In genomic region chr9:58112866-58113278, GRCm38 (mm10) we compare ENCODE assay signal across 9 mouse cellular contexts. TPM values are rescaled to one million over a fixed set of nuclear protein-coding genes. Genes with fewer than 3 reads are reported as not detected.
A peak's percentile ranks its signal among the peaks of the same experiment; 100 is the strongest.
DNase-seq lines count a peak whose midpoint lies in the region; ATAC-seq lines count a peak whose summit lies in the region.
"Had no signal": no experiment of that assay in that cellular context is flagged by ENCODE, and none has a peak within 500 bp of the region (broad histone marks: within the 10 kb centered on the region; RNA-seq: fewer than 3 reads in every experiment).

No protein-coding gene starts in this region.

- H3K4me1 ChIP-seq in kidney, embryonic 15.5 days, result peaks cover 58% of the 10 kb centered on the region
- H3K4me1 ChIP-seq in embryonic facial prominence, embryonic 10.5 days, result peaks cover 81% of the 10 kb centered on the region
- H3K4me1 ChIP-seq in intestine, embryonic 16.5 days (ENCODE audit: control insufficient read depth, insufficient read depth, low read length), result peaks cover 36% of the 10 kb centered on the region

- peak overlapping the region; percentile 53 for H3K4me2 ChIP-seq in kidney, embryonic 15.5 days
- peak overlapping the region; percentile 43; the same call in 1 of the 2 replicates for H3K4me2 ChIP-seq in intestine, embryonic 16.5 days (ENCODE audit: low read depth, low read length)

- WGBS in kidney, embryonic 15.5 days, result 10% methylated on average over 6 of the region's 6 CpGs
- WGBS in embryonic facial prominence, embryonic 10.5 days, result 1% methylated on average over 6 of the region's 6 CpGs
- 13% methylated on average over 6 of the region's 6 CpGs for WGBS in intestine, embryonic 16.5 days

- no peak for DNase-seq in kidney, adult 11 months
- DNase-seq in embryonic facial prominence, embryonic 10.5 days (ENCODE audit: low spot score), result peak; percentile 89
- DNase-seq in neural tube, embryonic 10.5 days (ENCODE audit: extremely low spot score, low spot score), result peak; percentile 78
- no peak for DNase-seq in left cerebral cortex, adult 9 months (ENCODE audit: low spot score in 2 of 2)
- DNase-seq in adrenal gland, postnatal 36 days, result no peak
- no peak for DNase-seq in adrenal gland, adult 18-20 months (ENCODE audit: low spot score in 2 of 2)

- no peaks in the 10 kb centered on the region for H3K9me3 ChIP-seq in kidney, embryonic 15.5 days (replicated peaks)
- no peaks in the 10 kb centered on the region for H3K9me3 ChIP-seq in embryonic facial prominence, embryonic 10.5 days
- H3K9me3 ChIP-seq in intestine, embryonic 16.5 days (ENCODE audit: control insufficient read depth, low read length), result no peaks in the 10 kb centered on the region

- H3K27me3 ChIP-seq in kidney, embryonic 15.5 days, result peaks cover 10% of the 10 kb centered on the region; the same call in 1 of the 2 replicates
- peaks cover 59% of the 10 kb centered on the region for H3K27me3 ChIP-seq in embryonic facial prominence, embryonic 10.5 days (replicated peaks; ENCODE audit: low read depth, poor library complexity, severe bottlenecking)
- H3K27me3 ChIP-seq in intestine, embryonic 16.5 days (replicated peaks; ENCODE audit: control insufficient read depth, insufficient read depth, low read length), result 0 out of 2 replicates have a peak, but pooled peaks cover 5% of the 10 kb centered on the region

- H3K27ac ChIP-seq in kidney, embryonic 15.5 days, result peak overlapping the region; percentile 76
- peak overlapping the region; percentile 91 for H3K27ac ChIP-seq in embryonic facial prominence, embryonic 10.5 days (replicated peaks)
- H3K27ac ChIP-seq in intestine, embryonic 16.5 days (ENCODE audit: low read length), result peak overlapping the region; percentile 62; the same call in 1 of the 2 replicates

- peak; percentile 17; the same call in 1 of the 2 replicates for ATAC-seq in kidney, embryonic 15.5 days (replicated peaks; ENCODE audit: low FRiP score)
- ATAC-seq in intestine, embryonic 16.5 days, result no peak

- H3K36me3 ChIP-seq in kidney, embryonic 15.5 days, result no peaks in the 10 kb centered on the region
- H3K36me3 ChIP-seq in embryonic facial prominence, embryonic 10.5 days (replicated peaks), result no peaks in the 10 kb centered on the region
- H3K36me3 ChIP-seq in intestine, embryonic 16.5 days (ENCODE audit: control insufficient read depth, insufficient read depth, low read length), result no peaks in the 10 kb centered on the region

- H3K4me3 ChIP-seq in kidney, embryonic 15.5 days (replicated peaks), result peak overlapping the region; percentile 27; the same call in 1 of the 2 replicates
- peak overlapping the region; percentile 44 for H3K4me3 ChIP-seq in embryonic facial prominence, embryonic 10.5 days
- H3K4me3 ChIP-seq in intestine, embryonic 16.5 days (ENCODE audit: low read length), result no peak overlapping the region

- 0 out of 2 replicates have a peak overlapping the region, but pooled peaks have one; percentile 9 for H3K9ac ChIP-seq in kidney, embryonic 15.5 days
- peak overlapping the region; percentile 7; the same call in 1 of the 2 replicates for H3K9ac ChIP-seq in intestine, embryonic 16.5 days (ENCODE audit: low read depth, low read length)

RNA-seq across cellular contexts. Expression of gene Ccdc33, which starts 5.8 kb away (rescaled TPM):
- 0.29 and 0.44 TPM in 2 replicates for polyA plus RNA-seq in kidney, embryonic 15.5 days (2015; fragmentation: Nextera tagmentation; extraction: Ambion mirVana)
- polyA plus RNA-seq in embryonic facial prominence, embryonic 10.5 days (2016; fragmentation: Nextera tagmentation; extraction: Ambion mirVana), result 0.36 and 0.56 TPM in 2 replicates
- polyA plus RNA-seq in intestine, embryonic 16.5 days (2015; fragmentation: Nextera tagmentation; extraction: Ambion mirVana), result 0.39 and 0.82 TPM in 2 replicates
- under 1 TPM in 1 of 2 experiments, not detected in 1; 0.99 TPM for total RNA-seq in adrenal gland, postnatal 36 days (2021)
- under 1 TPM; 0.22 to 0.80 TPM for total RNA-seq in adrenal gland, adult 18-20 months (2021)
- total RNA-seq: hematopoietic stem cell, adult 5-6 weeks had no signal

RNA-seq across cellular contexts. Expression of gene Stra6, which starts 49.3 kb away (rescaled TPM):
- polyA plus RNA-seq in kidney, embryonic 15.5 days (2015; fragmentation: Nextera tagmentation; extraction: Ambion mirVana), result 28.0 and 29.7 TPM in 2 replicates
- 33.6 and 47.2 TPM in 2 replicates for polyA plus RNA-seq in embryonic facial prominence, embryonic 10.5 days (2016; fragmentation: Nextera tagmentation; extraction: Ambion mirVana)
- polyA plus RNA-seq in intestine, embryonic 16.5 days (2015; fragmentation: Nextera tagmentation; extraction: Ambion mirVana), result 2.6 and 3.3 TPM in 2 replicates
- total RNA-seq in adrenal gland, postnatal 36 days (2021), result 1 to 10 TPM; 1.2 to 2.1 TPM
- total RNA-seq in adrenal gland, adult 18-20 months (2021), result 1 to 10 TPM; 1.1 to 1.5 TPM
- total RNA-seq: hematopoietic stem cell, adult 5-6 weeks had no signal

Comparison
In these comparisons a context has a peak if more than half of its experiments do, and no peak if none do; other contexts are left out.
1. DNase-seq: peak in embryonic facial prominence, embryonic 10.5 days (single experiment) and neural tube, embryonic 10.5 days (single experiment); none in kidney, adult 11 months (single experiment), left cerebral cortex, adult 9 months (0 of 2), adrenal gland, postnatal 36 days (0 of 2) and adrenal gland, adult 18-20 months (0 of 2).
2. Peak in every context shown above with its lines, with median percentiles within 50 percentile points of each other: H3K27ac ChIP-seq.